Mouse (Mus musculus): ENCODE data around the gene Hist1h2ab. TPM values are rescaled to one million over a fixed set of nuclear protein-coding genes. Genes with fewer than 3 reads are reported as not detected.

The Hist1h2ab gene
- total RNA-seq, 1 experiment = 2,399 TPM

DNA sequence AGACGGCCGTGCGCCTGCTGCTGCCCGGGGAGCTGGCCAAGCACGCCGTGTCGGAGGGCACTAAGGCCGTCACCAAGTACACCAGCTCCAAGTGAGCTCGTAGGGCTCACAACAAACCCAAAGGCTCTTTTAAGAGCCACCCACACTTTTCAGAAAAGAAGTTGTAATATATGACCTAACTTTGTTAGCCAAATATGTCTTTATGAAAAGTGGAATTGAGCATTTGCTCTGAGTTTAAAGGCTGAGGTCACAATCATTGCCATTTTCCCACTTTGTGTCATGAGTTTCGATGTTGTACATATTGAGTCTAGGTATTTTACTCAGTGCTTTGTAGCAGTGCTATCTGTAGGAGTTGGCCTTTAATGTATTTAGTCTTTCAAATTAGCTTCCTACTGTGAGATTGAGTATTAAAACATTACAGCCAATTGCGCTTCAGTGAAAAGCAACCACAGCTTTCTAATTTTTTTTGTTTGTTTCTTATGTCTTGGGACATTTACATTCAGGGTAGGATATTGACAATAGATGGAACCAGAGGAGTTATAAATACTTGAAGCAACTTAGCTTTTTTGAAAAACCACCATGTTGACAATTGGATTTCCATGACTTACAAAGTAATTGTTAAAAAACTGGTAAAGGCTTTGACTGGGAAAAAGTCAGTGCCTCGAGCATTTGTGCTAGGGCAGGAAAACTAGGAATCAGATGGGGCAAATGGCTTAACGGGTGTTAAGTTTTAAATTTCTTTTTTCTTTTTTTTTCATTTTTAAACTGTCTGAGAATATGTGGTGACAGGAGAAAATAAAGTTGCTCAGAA is 3.6 kb upstream of the Hist1h2ab start:
- H3K36me3 ChIP-seq (ENCODE audit: control insufficient read depth, insufficient read depth, low read length, poor library complexity, severe bottlenecking) = no peaks in the 10 kb centered on the region
- H3K4me1 ChIP-seq (ENCODE audit: control insufficient read depth in 2 of 2, insufficient read depth in 2 of 2, low read length in 2 of 2, poor library complexity in 1 of 2) = peaks cover 0 to 2% of the 10 kb centered on the region in 2 experiments; a peak in 2 of 4 replicates
- TF ChIP-seq HCFC1 (IDR thresholded peaks at IDR 0.05; ENCODE audit: borderline replicate concordance, insufficient read depth, low read length) = no peak
- peak; percentile 47; the same call in 1 of the 2 replicates for TF ChIP-seq CHD2 (IDR thresholded peaks at IDR 0.05; ENCODE audit: low read depth, low read length)
- TF ChIP-seq ZC3H11A (IDR thresholded peaks at IDR 0.05; ENCODE audit: borderline replicate concordance, low read depth, low read length) = no peak
- no peak for TF ChIP-seq MAFK (IDR thresholded peaks at IDR 0.05; ENCODE audit: insufficient read depth, low read depth, low read length)
- TF ChIP-seq ZNF384 (IDR thresholded peaks at IDR 0.05; ENCODE audit: low read depth, low read length) = no peak
- no peaks in the 10 kb centered on the region for H3K9me3 ChIP-seq (ENCODE audit: control insufficient read depth, insufficient read depth, low read depth, low read length)
- H3K9ac ChIP-seq (ENCODE audit: insufficient read depth, low read depth, low read length, poor library complexity, severe bottlenecking) = peak overlapping the region; percentile 85
- DNase-seq (ENCODE audit: low read depth, low spot score) = no peak
- in situ Hi-C loops (cut with MboI; ENCODE audit: low sequenced_read_pairs in 2 of 2, unreplicated experiment in 2 of 2) = loop anchor here in 1 of 2 experiments (10.0 kb wide), 2 partner anchors 192 to 1712 kb away; partner anchors contain the start of genes Hist1h1d, Hist1h2ah, Hist1h2bk and Hist1h4f
- H3K27ac ChIP-seq (ENCODE audit: insufficient read depth, low read depth, low read length, poor library complexity, severe bottlenecking) = peak overlapping the region; percentile 96
- H3K4me3 ChIP-seq (ENCODE audit: insufficient read depth in 1 of 2, low read depth in 1 of 2, low read length in 2 of 2, poor library complexity in 1 of 2, severe bottlenecking in 1 of 2) = peak overlapping the region; percentile 3 to 53

DNA sequence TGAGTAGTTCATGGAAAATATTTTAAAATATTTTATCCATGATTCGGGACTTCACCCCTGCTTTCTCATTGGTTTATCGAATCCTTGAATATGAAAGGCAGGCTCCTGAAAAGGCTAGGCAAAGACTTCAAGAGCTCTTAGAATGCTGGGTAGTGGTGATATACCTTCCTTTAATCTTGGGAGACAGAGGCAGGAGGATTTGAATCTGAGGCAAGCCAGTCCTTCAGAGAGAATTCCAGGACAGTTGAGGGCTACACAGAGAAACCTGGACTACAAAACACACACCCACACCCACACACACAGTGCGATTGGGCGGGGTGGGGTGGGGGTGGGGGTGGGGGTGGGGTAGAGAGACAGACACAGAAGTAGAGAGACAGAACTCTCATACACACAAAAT is 3.0 kb upstream of the Hist1h2ab start:
- Histone ChIP-seq H3K9ac (ENCODE audit: insufficient read depth, low read depth, low read length, poor library complexity, severe bottlenecking) (peak overlapping the region; percentile 57; the same call in 1 of the 2 replicates), H3K27ac (ENCODE audit: insufficient read depth, low read depth, low read length, poor library complexity, severe bottlenecking) (peak overlapping the region; percentile 96; the same call in 1 of the 2 replicates), H3K4me3 (ENCODE audit: insufficient read depth in 1 of 2, low read depth in 1 of 2, low read length in 2 of 2, poor library complexity in 1 of 2, severe bottlenecking in 1 of 2) (peak overlapping the region in 1 of 2 experiments; percentile 27; a peak in 1 of 4 replicates), H3K9me3 (ENCODE audit: control insufficient read depth, insufficient read depth, low read depth, low read length) (no peaks in the 10 kb centered on the region), H3K4me1 (ENCODE audit: control insufficient read depth in 2 of 2, insufficient read depth in 2 of 2, low read length in 2 of 2, poor library complexity in 1 of 2) (peaks cover 0 to 2% of the 10 kb centered on the region in 2 experiments; a peak in 2 of 4 replicates), H3K36me3 (ENCODE audit: control insufficient read depth, insufficient read depth, low read length, poor library complexity, severe bottlenecking) (no peaks in the 10 kb centered on the region)
- DNase-seq (ENCODE audit: low read depth, low spot score) = no peak
- in situ Hi-C loops (cut with MboI; ENCODE audit: low sequenced_read_pairs in 2 of 2, unreplicated experiment in 2 of 2) = loop anchor here in 1 of 2 experiments (10.0 kb wide), 2 partner anchors 193 to 1713 kb away; partner anchors contain the start of genes Hist1h1d, Hist1h2ah, Hist1h2bk and Hist1h4f
- TF ChIP-seq CHD2 (IDR thresholded peaks at IDR 0.05; ENCODE audit: low read depth, low read length) (no peak), MAFK (IDR thresholded peaks at IDR 0.05; ENCODE audit: insufficient read depth, low read depth, low read length) (no peak), HCFC1 (IDR thresholded peaks at IDR 0.05; ENCODE audit: borderline replicate concordance, insufficient read depth, low read length) (no peak), ZNF384 (IDR thresholded peaks at IDR 0.05; ENCODE audit: low read depth, low read length) (no peak)

DNA sequence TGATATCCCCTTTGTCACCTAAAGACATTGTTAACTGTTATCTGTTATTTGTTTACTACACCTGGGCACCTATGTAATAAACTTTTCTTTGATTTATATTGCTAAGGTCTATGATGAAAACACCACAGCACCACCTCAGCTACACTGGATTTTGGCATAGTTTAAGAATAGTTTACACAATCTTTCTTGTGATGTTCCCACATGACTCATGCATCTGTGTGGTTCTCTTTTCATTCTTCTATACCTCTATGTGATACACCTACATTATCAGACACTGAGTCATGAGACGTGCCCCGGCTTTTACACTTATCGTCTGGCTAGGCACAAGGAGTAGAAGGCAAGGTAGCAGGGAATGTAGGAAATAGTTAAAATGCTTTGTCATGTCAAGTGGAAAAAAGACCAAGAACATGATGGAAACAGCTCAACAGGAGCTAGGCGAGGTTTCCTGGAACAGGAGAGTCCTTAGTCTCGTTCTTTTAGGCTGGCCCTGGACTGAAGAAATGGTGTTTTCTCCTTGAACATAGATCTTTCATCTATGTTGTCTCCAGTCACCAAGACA is 1.3 kb upstream of the Hist1h2ab start:
- no peaks in the 10 kb centered on the region for H3K9me3 ChIP-seq (ENCODE audit: control insufficient read depth, insufficient read depth, low read depth, low read length)
- in situ Hi-C loops (cut with MboI; ENCODE audit: low sequenced_read_pairs in 2 of 2, unreplicated experiment in 2 of 2) = loop anchor here (10.0 to 25.0 kb wide), 3 partner anchors 195 to 1715 kb away; partner anchors contain the start of genes Hist1h2ah (in 2 of the 2), Hist1h2bk (in 2 of the 2), Hist1h1d (in 1 of the 2) and Hist1h2ag (in 1 of the 2)
- H3K9ac ChIP-seq (ENCODE audit: insufficient read depth, low read depth, low read length, poor library complexity, severe bottlenecking) = peak overlapping the region; percentile 32; the same call in 1 of the 2 replicates
- no peak for TF ChIP-seq ZNF384 (IDR thresholded peaks at IDR 0.05; ENCODE audit: low read depth, low read length)
- no peak for TF ChIP-seq ZC3H11A (IDR thresholded peaks at IDR 0.05; ENCODE audit: borderline replicate concordance, low read depth, low read length)
- no peak for TF ChIP-seq CHD2 (IDR thresholded peaks at IDR 0.05; ENCODE audit: low read depth, low read length)
- TF ChIP-seq HCFC1 (IDR thresholded peaks at IDR 0.05; ENCODE audit: borderline replicate concordance, insufficient read depth, low read length) = no peak
- no peak for TF ChIP-seq MAFK (IDR thresholded peaks at IDR 0.05; ENCODE audit: insufficient read depth, low read depth, low read length)
- no peaks in the 10 kb centered on the region for H3K36me3 ChIP-seq (ENCODE audit: control insufficient read depth, insufficient read depth, low read length, poor library complexity, severe bottlenecking)
- DNase-seq (ENCODE audit: low read depth, low spot score) = no peak
- 0 out of 4 replicates have a peak, but pooled peaks cover 0 to 2% of the 10 kb centered on the region in 2 experiments for H3K4me1 ChIP-seq (ENCODE audit: control insufficient read depth in 2 of 2, insufficient read depth in 2 of 2, low read length in 2 of 2, poor library complexity in 1 of 2)
- H3K4me3 ChIP-seq (ENCODE audit: insufficient read depth in 1 of 2, low read depth in 1 of 2, low read length in 2 of 2, poor library complexity in 1 of 2, severe bottlenecking in 1 of 2) = no peak overlapping the region
- no peak overlapping the region; the same call in 1 of the 2 replicates for H3K27ac ChIP-seq (ENCODE audit: insufficient read depth, low read depth, low read length, poor library complexity, severe bottlenecking)

DNA sequence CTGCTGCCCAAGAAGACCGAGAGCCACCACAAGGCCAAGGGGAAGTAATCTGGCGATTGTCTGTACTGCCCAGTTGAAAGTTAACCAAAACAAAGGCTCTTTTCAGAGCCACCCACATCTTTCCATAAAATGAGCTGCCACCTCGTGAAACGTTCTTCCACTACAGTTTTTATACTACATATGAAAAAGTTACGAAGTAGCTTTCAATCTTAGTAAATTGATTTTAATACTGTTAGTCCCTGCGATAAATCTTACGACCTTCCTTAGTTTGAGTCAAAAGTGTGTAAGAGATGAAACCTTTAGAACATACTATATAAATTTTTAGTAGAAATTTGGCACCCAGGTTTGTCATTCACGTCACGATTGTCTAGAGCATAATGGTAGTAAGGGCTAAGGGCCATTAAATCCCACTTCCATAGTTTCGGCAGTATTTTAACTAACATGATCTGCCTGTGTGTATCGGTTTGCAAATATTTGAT is 591 bp downstream of the Hist1h2ab start:
- peaks cover 0 to 5% of the 10 kb centered on the region in 2 experiments; a peak in 1 of 4 replicates for H3K4me1 ChIP-seq (ENCODE audit: control insufficient read depth in 2 of 2, insufficient read depth in 2 of 2, low read length in 2 of 2, poor library complexity in 1 of 2)
- no peak for DNase-seq (ENCODE audit: low read depth, low spot score)
- TF ChIP-seq CHD2 (IDR thresholded peaks at IDR 0.05; ENCODE audit: low read depth, low read length) = no peak
- no peak for TF ChIP-seq MAFK (IDR thresholded peaks at IDR 0.05; ENCODE audit: insufficient read depth, low read depth, low read length)
- TF ChIP-seq HCFC1 (IDR thresholded peaks at IDR 0.05; ENCODE audit: borderline replicate concordance, insufficient read depth, low read length) = no peak
- TF ChIP-seq ZNF384 (IDR thresholded peaks at IDR 0.05; ENCODE audit: low read depth, low read length) = no peak
- TF ChIP-seq ZC3H11A (IDR thresholded peaks at IDR 0.05; ENCODE audit: borderline replicate concordance, low read depth, low read length) = no peak
- peak overlapping the region; percentile 84 for H3K9ac ChIP-seq (ENCODE audit: insufficient read depth, low read depth, low read length, poor library complexity, severe bottlenecking)
- no peaks in the 10 kb centered on the region for H3K36me3 ChIP-seq (ENCODE audit: control insufficient read depth, insufficient read depth, low read length, poor library complexity, severe bottlenecking)
- H3K4me3 ChIP-seq (ENCODE audit: insufficient read depth in 1 of 2, low read depth in 1 of 2, low read length in 2 of 2, poor library complexity in 1 of 2, severe bottlenecking in 1 of 2) = peak overlapping the region; percentile 63 to 67
- H3K9me3 ChIP-seq (ENCODE audit: control insufficient read depth, insufficient read depth, low read depth, low read length) = no peaks in the 10 kb centered on the region
- in situ Hi-C loops (cut with MboI; ENCODE audit: low sequenced_read_pairs in 2 of 2, unreplicated experiment in 2 of 2) = loop anchor here in 1 of 2 experiments (25.0 kb wide), 1 partner anchor 1714 kb away; the partner anchor contains the start of genes Hist1h2ag, Hist1h2ah, Hist1h2bj and Hist1h2bk
- peak overlapping the region; percentile 94 for H3K27ac ChIP-seq (ENCODE audit: insufficient read depth, low read depth, low read length, poor library complexity, severe bottlenecking)
